Mouse (Mus musculus): ENCODE results near the gene Nova2. TPM values are rescaled to one million over a fixed set of nuclear protein-coding genes. Genes with fewer than 3 reads are reported as not detected.

Gene Nova2
- polyA plus RNA-seq, 1 experiment from 2014 or later = 0.22 TPM

- Histone ChIP-seq H3K4me1 (replicated peaks; ENCODE audit: control insufficient read depth, insufficient read depth) (peaks cover 8% of the 10 kb centered on the region), H3K36me3 (ENCODE audit: control insufficient read depth, insufficient read depth, low read length) (no peaks in the 10 kb centered on the region), H3K27me3 (ENCODE audit: control insufficient read depth, insufficient read depth, low read length) (no peaks in the 10 kb centered on the region), H3K9me3 (ENCODE audit: control insufficient read depth, low read length) (no peaks in the 10 kb centered on the region), H3K4me3 (ENCODE audit: low read depth, low read length) (peak overlapping the region; percentile 24), H3K27ac (replicated peaks) (0 out of 2 replicates have a peak overlapping the region, but pooled peaks have one; percentile 13), H3K9ac (ENCODE audit: low read length) (peak overlapping the region; percentile 27; the same call in 1 of the 2 replicates), H3K4me2 (replicated peaks; ENCODE audit: low read depth) (peak overlapping the region; percentile 45)
- TF ChIP-seq EP300 (optimal IDR thresholded peaks at IDR 0.05) (no peak), CTCF (IDR thresholded peaks at IDR 0.05; ENCODE audit: low read depth) (no peak)
- DNase-seq (ENCODE audit: low spot score) (peak; percentile 32), ATAC-seq (ENCODE audit: low FRiP score, low TSS enrichment) (no peak)
- 50% methylated on average over 10 of the region's 10 CpGs for WGBS
Measured at GRCm38 (mm10) chr7:19000421-19000820, 74.7 kb downstream of the Nova2 start.

GRCm38 (mm10) chr7:19001066-19001806, 75.5 kb downstream of the Nova2 start:
- TF ChIP-seq EP300 (optimal IDR thresholded peaks at IDR 0.05) (no peak), CTCF (IDR thresholded peaks at IDR 0.05; ENCODE audit: low read depth) (no peak)
- peak overlapping the region; percentile 45 for H3K4me2 ChIP-seq (replicated peaks; ENCODE audit: low read depth)
- 41% methylated on average over 18 of the region's 18 CpGs for WGBS
- H3K27me3 ChIP-seq (ENCODE audit: control insufficient read depth, insufficient read depth, low read length) = no peaks in the 10 kb centered on the region
- DNase-seq (ENCODE audit: low spot score) = peak; percentile 47
- H3K9ac ChIP-seq (ENCODE audit: low read length) = peak overlapping the region; percentile 27
- 0 out of 2 replicates have a peak overlapping the region, but pooled peaks have one; percentile 31 for H3K27ac ChIP-seq (replicated peaks)
- no peak; the same call in 1 of the 2 replicates for ATAC-seq (ENCODE audit: low FRiP score, low TSS enrichment)
- peaks cover 10% of the 10 kb centered on the region for H3K4me1 ChIP-seq (replicated peaks; ENCODE audit: control insufficient read depth, insufficient read depth)
- no peaks in the 10 kb centered on the region for H3K9me3 ChIP-seq (ENCODE audit: control insufficient read depth, low read length)
- peak overlapping the region; percentile 24 for H3K4me3 ChIP-seq (ENCODE audit: low read depth, low read length)
- H3K36me3 ChIP-seq (ENCODE audit: control insufficient read depth, insufficient read depth, low read length) = no peaks in the 10 kb centered on the region

DNA sequence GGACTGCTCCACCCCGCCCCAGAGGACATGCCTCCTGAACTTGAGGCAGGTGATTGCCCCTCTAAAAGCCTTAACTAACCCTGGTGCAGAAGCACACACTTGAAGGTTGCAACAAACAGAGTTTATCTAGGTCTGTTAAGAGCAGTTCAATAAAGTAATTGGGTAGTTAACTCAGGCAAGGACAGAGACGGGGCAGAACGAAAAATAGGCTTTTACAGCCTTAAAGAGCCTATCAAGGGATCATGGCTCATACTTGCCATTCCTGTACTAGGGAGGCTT, 76.1 kb downstream of the Nova2 start:
- peak overlapping the region; percentile 41; the same call in 1 of the 2 replicates for H3K9ac ChIP-seq (ENCODE audit: low read length)
- no peak overlapping the region for H3K4me3 ChIP-seq (ENCODE audit: low read depth, low read length)
- H3K4me1 ChIP-seq (replicated peaks; ENCODE audit: control insufficient read depth, insufficient read depth) = peaks cover 10% of the 10 kb centered on the region
- DNase-seq (ENCODE audit: low spot score) (no peak), ATAC-seq (ENCODE audit: low FRiP score, low TSS enrichment) (no peak)
- H3K27me3 ChIP-seq (ENCODE audit: control insufficient read depth, insufficient read depth, low read length) = no peaks in the 10 kb centered on the region
- 0 out of 2 replicates have a peak overlapping the region, but pooled peaks have one; percentile 86 for H3K27ac ChIP-seq (replicated peaks)
- H3K36me3 ChIP-seq (ENCODE audit: control insufficient read depth, insufficient read depth, low read length) = no peaks in the 10 kb centered on the region
- no peak for TF ChIP-seq CTCF (IDR thresholded peaks at IDR 0.05; ENCODE audit: low read depth)
- TF ChIP-seq EP300 (optimal IDR thresholded peaks at IDR 0.05) = no peak
- WGBS = 57% methylated on average over 3 of the region's 3 CpGs
- no peaks in the 10 kb centered on the region for H3K9me3 ChIP-seq (ENCODE audit: control insufficient read depth, low read length)
- no peak overlapping the region for H3K4me2 ChIP-seq (replicated peaks; ENCODE audit: low read depth)

DNA sequence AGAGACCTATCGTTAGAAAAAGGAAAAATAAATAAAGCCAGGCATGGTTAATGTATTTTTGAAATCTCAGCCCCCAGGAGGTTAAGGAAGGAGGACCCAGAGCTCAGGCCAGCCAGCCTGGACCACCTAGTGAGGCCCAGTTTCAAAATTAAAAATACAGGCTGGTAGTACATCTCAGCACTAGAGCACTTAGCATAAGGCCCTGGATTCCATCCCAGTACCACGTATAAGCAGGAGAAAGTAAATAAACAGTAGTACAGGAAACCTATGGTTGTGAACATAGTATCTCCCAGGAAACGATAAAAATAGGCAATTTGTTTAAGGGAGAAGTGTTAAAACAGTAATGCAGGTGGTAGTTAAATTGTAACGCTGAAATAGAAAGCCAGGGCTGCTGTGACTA, 76.4 kb downstream of the Nova2 start:
- Histone ChIP-seq H3K9me3 (ENCODE audit: control insufficient read depth, low read length) (no peaks in the 10 kb centered on the region), H3K27ac (replicated peaks) (peak overlapping the region; percentile 86), H3K9ac (ENCODE audit: low read length) (peak overlapping the region; percentile 69), H3K4me3 (ENCODE audit: low read depth, low read length) (peak overlapping the region; percentile 45), H3K4me1 (replicated peaks; ENCODE audit: control insufficient read depth, insufficient read depth) (peaks cover 10% of the 10 kb centered on the region), H3K27me3 (ENCODE audit: control insufficient read depth, insufficient read depth, low read length) (no peaks in the 10 kb centered on the region), H3K36me3 (ENCODE audit: control insufficient read depth, insufficient read depth, low read length) (no peaks in the 10 kb centered on the region), H3K4me2 (replicated peaks; ENCODE audit: low read depth) (peak overlapping the region; percentile 76)
- TF ChIP-seq CTCF (IDR thresholded peaks at IDR 0.05; ENCODE audit: low read depth) (no peak), EP300 (optimal IDR thresholded peaks at IDR 0.05) (no peak)
- DNase-seq (ENCODE audit: low spot score) (no peak), ATAC-seq (ENCODE audit: low FRiP score, low TSS enrichment) (no peak)
- WGBS = 14% methylated on average over 4 of the region's 4 CpGs

DNA sequence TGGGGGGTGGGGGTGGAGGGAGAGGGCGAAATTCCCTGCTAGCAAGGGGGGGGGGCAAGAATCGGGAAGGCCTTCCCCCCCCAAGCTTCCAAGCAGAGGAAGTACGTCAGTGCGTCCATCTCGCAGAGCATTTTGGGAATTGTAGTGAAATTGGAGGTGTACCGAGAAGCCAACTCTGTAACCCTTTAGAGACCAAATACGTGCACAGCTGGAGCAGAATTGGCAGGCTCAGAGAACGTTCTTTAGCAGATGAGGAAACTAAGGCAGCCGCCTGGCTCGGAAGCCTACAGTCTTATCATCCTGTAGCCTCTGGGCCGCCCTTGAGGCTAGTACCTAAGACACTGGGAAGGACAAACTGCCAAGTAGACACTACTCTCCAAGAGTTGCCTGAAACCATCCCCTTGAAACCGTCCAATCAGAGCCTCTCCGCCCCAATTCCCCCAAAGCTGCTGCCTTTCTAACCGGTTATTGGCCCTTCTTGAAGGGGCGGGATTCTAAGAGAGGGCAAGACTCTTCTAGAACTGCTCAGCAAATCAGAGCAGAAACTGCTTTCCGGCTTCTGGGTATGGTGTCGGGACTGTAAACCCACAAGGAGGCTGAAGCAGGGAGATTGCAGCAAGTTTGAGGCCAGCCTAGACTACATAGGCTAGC, 77.3 kb downstream of the Nova2 start:
- peaks cover 10% of the 10 kb centered on the region for H3K4me1 ChIP-seq (replicated peaks; ENCODE audit: control insufficient read depth, insufficient read depth)
- DNase-seq (ENCODE audit: low spot score) (peak; percentile 84), ATAC-seq (ENCODE audit: low FRiP score, low TSS enrichment) (peak; percentile 51)
- no peaks in the 10 kb centered on the region for H3K9me3 ChIP-seq (ENCODE audit: control insufficient read depth, low read length)
- peak overlapping the region; percentile 45 for H3K4me3 ChIP-seq (ENCODE audit: low read depth, low read length)
- WGBS = under 1% methylated on average over 17 of the region's 17 CpGs
- H3K27ac ChIP-seq (replicated peaks) = peak overlapping the region; percentile 86
- no peaks in the 10 kb centered on the region for H3K36me3 ChIP-seq (ENCODE audit: control insufficient read depth, insufficient read depth, low read length)
- TF ChIP-seq CTCF (IDR thresholded peaks at IDR 0.05; ENCODE audit: low read depth) (no peak), EP300 (optimal IDR thresholded peaks at IDR 0.05) (no peak)
- no peaks in the 10 kb centered on the region for H3K27me3 ChIP-seq (ENCODE audit: control insufficient read depth, insufficient read depth, low read length)
- peak overlapping the region; percentile 76 for H3K4me2 ChIP-seq (replicated peaks; ENCODE audit: low read depth)
- H3K9ac ChIP-seq (ENCODE audit: low read length) = peak overlapping the region; percentile 69
